Mouse (Mus musculus) macrophage (primary cell): Measurements from ENCODE around the gene Hint3. TPM values are rescaled to one million over a fixed set of nuclear protein-coding genes. Genes with fewer than 3 reads are reported as not detected.

Experiments used
- H3K27ac ChIP-seq: fragments of 350-480 bp; formaldehyde crosslinking; 2 replicates; pipeline ENCODE4 v1.9.0; 2021
- H3K36me3 ChIP-seq: fragments of 350-480 bp; formaldehyde crosslinking; 2 replicates; pipeline ENCODE4 v1.9.0; 2021; ENCODE audit errors: inconsistent target
- H3K4me3 ChIP-seq: fragments of 350-480 bp; formaldehyde crosslinking; 2 replicates; pipeline ENCODE4 v1.9.0; 2021; ENCODE audit errors: inconsistent target
- H3K79me2 ChIP-seq: fragments of 350-480 bp; formaldehyde crosslinking; 2 replicates; pipeline ENCODE4 v1.9.0; 2021; ENCODE audit errors: inconsistent target
- WGBS: methylation state at CpG from one replicate; pipeline ENCODE4 v1.1.7; 2026; ENCODE audit warnings: inconsistent platforms; ENCODE audit not compliant: missing documents; 5-methylcytosine and 5-hydroxymethylcytosine counted together
- polyA plus RNA-seq: library from polyadenylated mRNA; stranded (reverse); fragments of 250-400 nt; gene quantifications from 3 replicates; pipeline ENCODE4 v1.2.4, GENCODE M21; 2018; ENCODE audit warnings: inconsistent platforms

Gene Hint3
- polyA plus RNA-seq, 1 experiment from 2014 or later, result 5.1 TPM

- Histone ChIP-seq H3K4me3 (no peak overlapping the region), H3K27ac (no peak overlapping the region), H3K79me2 (no peaks in the 10 kb centered on the region), H3K36me3 (no peaks in the 10 kb centered on the region)
These were observed 6.5 kb downstream of the Hint3 start for GRCm38 (mm10) chr10:30622928-30623327.

DNA sequence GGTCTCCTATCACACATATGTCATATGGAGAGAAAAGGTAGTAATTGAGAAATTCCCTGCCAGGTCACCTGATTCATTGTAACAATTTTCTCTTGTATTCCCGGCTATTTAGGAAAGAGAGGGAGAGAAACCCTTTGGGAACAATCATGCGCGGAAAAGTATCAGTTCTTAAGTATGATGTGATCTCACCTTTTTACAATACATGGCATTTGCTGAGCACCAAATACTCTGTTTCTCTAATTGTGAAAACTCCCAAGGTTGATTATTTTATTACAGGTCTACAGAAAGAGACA is 10.6 kb downstream of the Hint3 start:
- Histone ChIP-seq H3K27ac (peak overlapping the region; percentile 81), H3K4me3 (peak overlapping the region; percentile 57), H3K79me2 (peaks cover 8% of the 10 kb centered on the region; the same call in 1 of the 2 replicates), H3K36me3 (no peaks in the 10 kb centered on the region)
- 53% methylated on average over 3 of the region's 3 CpGs for WGBS

GRCm38 (mm10) chr10:30618091-30618917 is 11.1 kb downstream of the Hint3 start:
- Histone ChIP-seq H3K79me2 (peaks cover 8% of the 10 kb centered on the region; the same call in 1 of the 2 replicates), H3K27ac (peak overlapping the region; percentile 81), H3K36me3 (peaks cover 5% of the 10 kb centered on the region), H3K4me3 (peak overlapping the region; percentile 57)
- 1% methylated on average over 49 of the region's 49 CpGs for WGBS

- H3K27ac ChIP-seq, result no peak overlapping the region
- no peak overlapping the region for H3K4me3 ChIP-seq
- WGBS, result 94% methylated on average over 4 of the region's 4 CpGs
- peaks cover 30% of the 10 kb centered on the region for H3K36me3 ChIP-seq
- H3K79me2 ChIP-seq, result peaks cover 8% of the 10 kb centered on the region; the same call in 1 of the 2 replicates
These were observed 16.4 kb downstream of the Hint3 start for GRCm38 (mm10) chr10:30613039-30613438.

GRCm38 (mm10) chr10:30609614-30610013 is 19.8 kb downstream of the Hint3 start:
- peaks cover 39% of the 10 kb centered on the region for H3K36me3 ChIP-seq

DNA sequence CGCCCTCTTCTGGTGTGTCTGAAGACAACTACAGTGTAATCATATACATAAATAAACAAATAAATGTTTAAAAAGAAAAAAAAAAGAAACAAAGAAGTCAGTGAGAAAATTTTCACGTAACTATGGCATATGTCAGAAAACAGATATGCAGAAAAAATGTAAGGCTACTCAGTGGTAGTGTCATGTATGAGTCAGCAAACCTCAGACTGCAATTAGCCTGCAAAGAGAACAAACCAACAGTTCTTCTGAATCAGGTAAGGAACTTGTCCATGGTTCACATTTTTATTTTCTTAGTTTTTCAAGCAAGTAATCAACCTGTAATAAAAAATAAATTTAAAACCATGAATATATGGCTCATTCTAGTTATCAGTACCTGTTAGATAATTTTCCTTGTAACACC is 21.3 kb downstream of the Hint3 start:
- H3K79me2 ChIP-seq, result no peaks in the 10 kb centered on the region
- H3K36me3 ChIP-seq, result peaks cover 31% of the 10 kb centered on the region
- H3K27ac ChIP-seq, result no peak overlapping the region
- no peak overlapping the region for H3K4me3 ChIP-seq
- WGBS, result 84% methylated on average over 2 of the region's 2 CpGs

More at GRCm38 (mm10) chr10:30609614-30610013, 19.8 kb downstream of the Hint3 start:
- H3K27ac ChIP-seq, result no peak overlapping the region
- no peak overlapping the region for H3K4me3 ChIP-seq
- H3K79me2 ChIP-seq, result no peaks in the 10 kb centered on the region

DNA sequence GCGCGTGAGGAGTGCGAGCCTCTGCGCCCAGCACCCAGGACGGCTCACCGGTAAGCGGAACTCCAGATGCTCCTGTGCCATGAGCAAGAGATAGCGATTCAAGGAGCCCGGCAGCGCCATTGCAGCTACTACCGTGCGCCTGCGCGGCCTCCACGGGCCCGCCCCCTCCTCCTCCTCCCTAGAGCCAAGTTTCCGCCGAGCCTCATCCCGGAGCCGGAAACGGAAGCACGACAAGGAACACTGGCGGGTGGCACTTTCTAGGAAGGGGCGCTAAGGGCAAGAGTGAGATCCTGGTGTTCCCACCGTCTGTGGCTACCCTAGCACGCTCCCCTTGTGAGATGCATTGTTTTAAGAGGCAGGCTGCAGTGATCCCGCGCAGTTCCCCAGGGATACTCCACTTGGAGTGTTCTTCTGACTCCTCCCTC is 28.9 kb downstream of the Hint3 start, which contains the start of gene Trmt11:
TSS of gene Trmt11 (minus strand) at position 208 of the 425 bp plus-strand sequence.
- H3K27ac ChIP-seq, result peak within 1 kb of the TSS; percentile 60
- peaks cover 16% of the 10 kb centered on the region; the same call in 1 of the 2 replicates for H3K36me3 ChIP-seq
- H3K4me3 ChIP-seq, result peak within 1 kb of the TSS; percentile 90
- peaks cover 32% of the 10 kb centered on the region for H3K79me2 ChIP-seq
- under 1% methylated on average over 24 of the region's 28 CpGs for WGBS

- H3K4me3 ChIP-seq, result peak overlapping the region; percentile 90
- WGBS, result 2% methylated on average over 22 of the region's 27 CpGs
These were observed 29.3 kb downstream of the Hint3 start for GRCm38 (mm10) chr10:30600094-30600534.

GRCm38 (mm10) chr10:30587037-30587436 is 42.4 kb downstream of the Hint3 start:
- H3K36me3 ChIP-seq, result 0 out of 2 replicates have a peak, but pooled peaks cover 21% of the 10 kb centered on the region

More at GRCm38 (mm10) chr10:30600094-30600534, 29.3 kb downstream of the Hint3 start:
- peak overlapping the region; percentile 25; the same call in 1 of the 2 replicates for H3K27ac ChIP-seq
- H3K79me2 ChIP-seq, result peaks cover 32% of the 10 kb centered on the region
- H3K36me3 ChIP-seq, result peaks cover 12% of the 10 kb centered on the region; the same call in 1 of the 2 replicates

GRCm38 (mm10) chr10:30585691-30586090 is 43.7 kb downstream of the Hint3 start:
- Histone ChIP-seq H3K36me3 (0 out of 2 replicates have a peak, but pooled peaks cover 21% of the 10 kb centered on the region), H3K79me2 (no peaks in the 10 kb centered on the region), H3K27ac (no peak overlapping the region), H3K4me3 (no peak overlapping the region)
- WGBS, result 100% methylated on average over 1 of the region's 1 CpGs

More at GRCm38 (mm10) chr10:30587037-30587436, 42.4 kb downstream of the Hint3 start:
- Histone ChIP-seq H3K27ac (no peak overlapping the region), H3K79me2 (no peaks in the 10 kb centered on the region), H3K4me3 (no peak overlapping the region)
- WGBS, result 83% methylated on average over 5 of the region's 5 CpGs

DNA sequence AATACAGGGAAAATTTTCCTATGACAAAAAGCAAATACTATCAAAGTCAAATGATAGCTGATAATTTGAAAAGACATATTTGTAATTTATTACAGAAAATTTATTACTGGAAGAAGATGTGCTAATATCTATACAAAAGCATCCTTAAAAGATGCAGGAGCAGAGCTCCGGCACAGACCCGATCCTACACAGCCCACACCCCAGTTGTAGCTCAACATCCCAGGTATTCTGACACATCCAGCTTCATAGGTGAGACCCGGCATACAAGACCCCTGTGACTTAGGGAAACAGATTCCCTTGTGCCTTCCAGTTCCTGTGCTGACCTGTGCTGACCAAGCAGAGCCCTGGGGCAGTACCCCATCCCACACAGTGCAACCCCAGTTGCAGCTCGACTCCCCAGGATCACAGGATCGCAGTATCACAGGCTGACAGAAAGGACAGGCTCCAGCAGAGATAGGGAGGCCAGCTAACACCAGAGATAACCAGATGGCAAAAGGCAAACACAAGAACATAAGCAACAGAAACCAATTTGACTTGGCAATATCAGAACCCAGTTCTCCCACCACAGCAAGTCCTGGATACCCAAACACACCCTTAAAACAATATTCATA is 51.7 kb downstream of the Hint3 start:
- H3K36me3 ChIP-seq, result no peaks in the 10 kb centered on the region
- H3K27ac ChIP-seq, result no peak overlapping the region
- H3K79me2 ChIP-seq, result no peaks in the 10 kb centered on the region
- no peak overlapping the region for H3K4me3 ChIP-seq
- 100% methylated on average over 5 of the region's 5 CpGs for WGBS

- Histone ChIP-seq H3K4me3 (no peak overlapping the region), H3K36me3 (0 out of 2 replicates have a peak, but pooled peaks cover 9% of the 10 kb centered on the region), H3K27ac (no peak overlapping the region), H3K79me2 (no peaks in the 10 kb centered on the region)
These were observed 63.1 kb downstream of the Hint3 start for GRCm38 (mm10) chr10:30566364-30566763.

GRCm38 (mm10) chr10:30564651-30565050 is 64.8 kb downstream of the Hint3 start:
- H3K27ac ChIP-seq, result no peak overlapping the region
- WGBS, result 92% methylated on average over 3 of the region's 3 CpGs
- H3K4me3 ChIP-seq, result no peak overlapping the region
- H3K36me3 ChIP-seq, result 0 out of 2 replicates have a peak, but pooled peaks cover 9% of the 10 kb centered on the region
- H3K79me2 ChIP-seq, result no peaks in the 10 kb centered on the region
